16 mouse cellular contexts compared by ENCODE assay signal in genomic region chr7:57158211-57158610, GRCm38 (mm10).
DNase-seq lines count a peak whose midpoint lies in the region; ATAC-seq and TF ChIP-seq lines count a peak whose summit lies in the region.
"Had no signal": no experiment of that assay in that cellular context is flagged by ENCODE, and none has a peak within 500 bp of the region (broad histone marks: within the 10 kb centered on the region; RNA-seq: fewer than 3 reads in every experiment).

No protein-coding gene starts in this region.

- H3K4me1 ChIP-seq in heart, embryonic 12.5 days (replicated peaks), result no peaks in the 10 kb centered on the region
- H3K4me1 ChIP-seq in lung, postnatal 0 days (ENCODE audit: insufficient read depth, low read depth, low read length), result no peaks in the 10 kb centered on the region
- H3K4me1 ChIP-seq in thymus, adult 2 months (replicated peaks; ENCODE audit: control insufficient read depth, insufficient read depth, low read length), result no peaks in the 10 kb centered on the region
- H3K4me1 ChIP-seq: hindbrain, embryonic 12.5 days; liver, embryonic 12.5 days had no signal

- H3K27me3 ChIP-seq in heart, embryonic 12.5 days (replicated peaks), result no peaks in the 10 kb centered on the region
- H3K27me3 ChIP-seq in lung, postnatal 0 days (replicated peaks; ENCODE audit: insufficient read depth, low read length), result no peaks in the 10 kb centered on the region
- no peaks in the 10 kb centered on the region for H3K27me3 ChIP-seq in thymus, adult 2 months (ENCODE audit: control insufficient read depth, insufficient read depth, low read length)
- H3K27me3 ChIP-seq: hindbrain, embryonic 12.5 days; liver, embryonic 12.5 days; neural tube, embryonic 15.5 days had no signal

- no peak overlapping the region for H3K4me3 ChIP-seq in heart, embryonic 12.5 days
- H3K4me3 ChIP-seq in lung, postnatal 0 days (ENCODE audit: low read depth, low read length), result no peak overlapping the region
- H3K4me3 ChIP-seq in thymus, adult 2 months (ENCODE audit: control insufficient read depth, insufficient read depth, low read length), result no peak overlapping the region
- H3K4me3 ChIP-seq: erythroblast, embryonic 14.5 days; hindbrain, embryonic 12.5 days; liver, embryonic 12.5 days; neural tube, embryonic 15.5 days had no signal

- DNase-seq in heart, adult 18-20 months, result peak; percentile 20 to 36
- DNase-seq in lung, postnatal 10 days, result peak; percentile 9
- DNase-seq in lung, postnatal 0 days (ENCODE audit: low spot score), result no peak
- peak; percentile 72 for DNase-seq in adrenal gland, postnatal 14 days
- peak; percentile 4 to 19 for DNase-seq in heart, postnatal 36 days
- no peak for DNase-seq in right cerebral cortex, postnatal 36 days (ENCODE audit: low spot score in 2 of 2)
- no peak for DNase-seq in thymus, adult 2 months
- DNase-seq: cerebellum, adult 9-11 months had no signal

- ATAC-seq in heart, embryonic 12.5 days (ENCODE audit: insufficient number of reproducible peaks, low FRiP score), result no peak
- no peak for ATAC-seq in lung, postnatal 0 days
- ATAC-seq: forebrain, embryonic 16.5 days; liver, embryonic 12.5 days had no signal

- no peak for TF ChIP-seq EP300 in lung, postnatal 0 days (IDR thresholded peaks at IDR 0.05)

- H3K27ac ChIP-seq in heart, embryonic 12.5 days (ENCODE audit: poor library complexity, severe bottlenecking), result no peak overlapping the region
- H3K27ac ChIP-seq in lung, postnatal 0 days (ENCODE audit: low read length), result no peak overlapping the region
- H3K27ac ChIP-seq in thymus, adult 2 months (ENCODE audit: control insufficient read depth, insufficient read depth, low read length), result no peak overlapping the region
- H3K27ac ChIP-seq: hindbrain, embryonic 12.5 days; kidney, postnatal 0 days; liver, embryonic 12.5 days; neural tube, embryonic 15.5 days had no signal

- no peak overlapping the region for H3K9ac ChIP-seq in heart, embryonic 12.5 days
- H3K9ac ChIP-seq in lung, postnatal 0 days (replicated peaks; ENCODE audit: low read depth), result no peak overlapping the region
- H3K9ac ChIP-seq: hindbrain, embryonic 12.5 days; liver, embryonic 12.5 days; neural tube, embryonic 15.5 days had no signal

- no peaks in the 10 kb centered on the region for H3K36me3 ChIP-seq in heart, embryonic 12.5 days
- H3K36me3 ChIP-seq in lung, postnatal 0 days (ENCODE audit: insufficient read depth, low read length), result no peaks in the 10 kb centered on the region
- H3K36me3 ChIP-seq in thymus, adult 2 months (ENCODE audit: control insufficient read depth, insufficient read depth, low read length), result no peaks in the 10 kb centered on the region
- H3K36me3 ChIP-seq: hindbrain, embryonic 12.5 days; liver, embryonic 12.5 days; neural tube, embryonic 15.5 days had no signal

- H3K9me3 ChIP-seq in heart, embryonic 12.5 days (replicated peaks), result no peaks in the 10 kb centered on the region
- H3K9me3 ChIP-seq in lung, postnatal 0 days (ENCODE audit: low read length), result no peaks in the 10 kb centered on the region
- H3K9me3 ChIP-seq: hindbrain, embryonic 12.5 days; liver, embryonic 12.5 days; neural tube, embryonic 15.5 days had no signal

- H3K4me2 ChIP-seq in heart, embryonic 12.5 days, result no peak overlapping the region
- no peak overlapping the region for H3K4me2 ChIP-seq in lung, postnatal 0 days (replicated peaks; ENCODE audit: low read depth, low read length)
- H3K4me2 ChIP-seq: hindbrain, embryonic 12.5 days; liver, embryonic 12.5 days; midbrain, embryonic 11.5 days; neural tube, embryonic 15.5 days had no signal

- WGBS in heart, embryonic 12.5 days, result 70% methylated on average over 3 of the region's 3 CpGs
- WGBS in lung, postnatal 0 days, result 63% methylated on average over 3 of the region's 3 CpGs
- WGBS in thymus, adult 2 months, result 91% methylated on average over 3 of the region's 3 CpGs

- intact Hi-C loops in heart, postnatal 36 days (cut with DNase I), result no loop called here

- no peak for TF ChIP-seq CTCF in lung, postnatal 0 days (IDR thresholded peaks at IDR 0.05)
- TF ChIP-seq CTCF in thymus, adult 2 months (IDR thresholded peaks at IDR 0.05; ENCODE audit: borderline replicate concordance, control insufficient read depth, extremely low read depth, insufficient read depth, low read length, poor library complexity), result no peak

- TF ChIP-seq POLR2A in thymus, adult 2 months (IDR thresholded peaks at IDR 0.05; ENCODE audit: control insufficient read depth, extremely low read depth, insufficient read depth, low read length, poor library complexity), result no peak

Comparison
In these comparisons a context has a peak if more than half of its experiments do, and no peak if none do; other contexts are left out.
1. DNase-seq: peak in heart, adult 18-20 months (2 of 2), lung, postnatal 10 days (single experiment), adrenal gland, postnatal 14 days (single experiment) and heart, postnatal 36 days (2 of 2); none in lung, postnatal 0 days (single experiment), right cerebral cortex, postnatal 36 days (0 of 2) and thymus, adult 2 months (single experiment).